Mouse (Mus musculus): Measurements from ENCODE around the gene Mtmr6.
"Not testable (repeated sequence)": the region's sequence is repeated elsewhere in the genome, so short reads cannot be mapped to it uniquely, and the experiment has no call there.

Gene Mtmr6

GRCm38 (mm10) chr14:60300224-60300991 is 35.4 kb downstream of the Mtmr6 start:
- DNase-seq, result no peak

- DNase-seq, result no peak
Observed at GRCm38 (mm10) chr14:60301024-60301423, 36.0 kb downstream of the Mtmr6 start.

GRCm38 (mm10) chr14:60302441-60302840 is 37.4 kb downstream of the Mtmr6 start:
- no peak for DNase-seq

DNA sequence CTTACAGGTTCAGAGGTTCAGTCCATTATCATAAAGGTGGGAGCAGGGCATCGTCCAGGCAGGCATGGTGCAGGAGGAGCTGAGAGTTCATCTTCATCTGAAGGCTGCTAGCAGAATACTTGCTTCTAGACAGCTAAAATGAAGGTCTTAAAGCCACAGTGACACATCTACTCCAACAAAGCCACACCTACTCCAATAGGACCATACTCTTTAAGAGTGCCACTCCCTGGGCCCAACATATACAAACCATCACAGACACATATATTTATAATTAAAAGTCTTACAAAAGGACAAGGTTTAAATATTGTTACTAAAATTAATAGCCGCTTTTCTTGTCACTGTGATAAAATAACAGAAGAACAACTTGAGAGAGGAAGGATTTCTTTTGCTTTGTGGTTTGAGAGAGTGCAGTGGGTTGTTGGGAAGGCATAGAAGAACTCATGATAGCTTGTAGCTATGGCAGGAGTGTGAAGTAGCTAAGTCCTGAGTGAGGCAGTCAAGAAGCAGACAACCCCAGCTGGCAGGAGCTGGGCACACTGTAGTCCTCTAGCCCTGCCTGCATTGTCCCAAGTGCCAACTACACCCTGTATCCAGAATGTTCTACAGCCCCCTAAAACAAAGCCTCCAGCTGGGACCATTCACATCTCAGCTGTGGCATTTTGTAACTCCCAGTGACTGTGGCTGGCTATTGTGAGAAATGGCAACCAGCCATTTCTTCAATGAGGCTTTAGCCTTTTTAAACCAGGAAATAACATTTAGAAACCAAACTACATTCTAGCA is 39.6 kb downstream of the Mtmr6 start:
- DNase-seq, result no peak

GRCm38 (mm10) chr14:60308113-60308512 is 43.1 kb downstream of the Mtmr6 start:
- no peak for DNase-seq

DNA sequence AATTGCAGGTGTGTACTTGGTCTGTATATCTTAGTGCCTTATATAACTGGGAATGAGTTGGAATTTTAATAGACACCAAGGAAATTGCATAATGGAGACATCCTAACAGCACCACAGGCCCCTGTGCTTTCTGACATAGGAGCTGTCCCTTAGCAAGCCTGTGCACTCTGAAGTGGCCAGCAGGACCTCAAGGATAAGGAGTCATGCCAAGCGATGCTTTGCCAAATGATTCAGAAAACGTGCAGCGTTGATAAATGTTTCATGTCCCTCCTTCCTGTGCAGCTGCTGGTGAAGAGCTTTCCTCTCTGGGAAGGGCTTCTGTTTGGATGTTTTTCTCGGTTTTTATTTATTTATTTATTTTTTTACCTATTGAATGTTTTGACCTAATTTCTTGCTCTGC is 45.7 kb downstream of the Mtmr6 start:
- no peak for DNase-seq

- no peak for DNase-seq
Observed at GRCm38 (mm10) chr14:60319231-60319630, 54.2 kb downstream of the Mtmr6 start.

DNA sequence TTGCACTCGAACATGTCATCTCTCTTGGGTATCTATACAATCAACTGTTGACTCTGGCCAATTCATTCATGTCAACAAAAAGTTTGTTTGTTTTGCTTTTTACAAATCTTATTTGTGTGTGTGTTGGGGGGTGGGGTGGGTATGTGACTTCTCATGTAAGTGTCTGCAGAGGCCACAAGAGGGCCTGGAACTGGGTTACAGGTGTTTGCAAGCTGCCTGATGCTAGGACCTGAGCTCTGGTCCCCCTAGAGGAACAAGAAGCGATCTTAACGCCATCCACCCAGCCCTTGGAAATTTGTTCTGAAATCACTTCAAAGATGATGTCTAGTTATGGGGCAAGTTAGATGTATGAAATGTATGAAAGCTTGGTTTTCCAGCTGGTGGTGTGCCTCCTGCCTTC is 55.8 kb downstream of the Mtmr6 start:
- DNase-seq, result no peak

DNA sequence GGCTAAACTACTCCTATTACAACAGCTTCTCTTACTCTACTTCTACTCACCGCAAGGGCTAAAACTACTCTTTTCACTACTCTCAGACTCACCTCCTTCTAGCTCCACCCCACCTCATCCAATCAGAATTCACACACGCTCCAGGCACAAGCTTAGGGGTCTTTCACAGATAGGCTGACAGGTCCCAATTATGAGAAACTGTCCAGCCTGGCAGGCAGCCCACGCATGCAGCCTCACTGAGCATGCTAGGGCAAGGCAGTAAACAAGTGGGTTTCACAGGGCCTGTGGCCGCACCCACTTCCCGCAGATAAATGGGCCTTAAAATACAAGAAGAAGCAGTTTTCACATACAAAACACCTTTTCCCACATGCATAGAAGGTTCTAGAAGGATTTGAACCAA is 75.0 kb downstream of the Mtmr6 start:
- DNase-seq, result not testable (repeated sequence)

DNA sequence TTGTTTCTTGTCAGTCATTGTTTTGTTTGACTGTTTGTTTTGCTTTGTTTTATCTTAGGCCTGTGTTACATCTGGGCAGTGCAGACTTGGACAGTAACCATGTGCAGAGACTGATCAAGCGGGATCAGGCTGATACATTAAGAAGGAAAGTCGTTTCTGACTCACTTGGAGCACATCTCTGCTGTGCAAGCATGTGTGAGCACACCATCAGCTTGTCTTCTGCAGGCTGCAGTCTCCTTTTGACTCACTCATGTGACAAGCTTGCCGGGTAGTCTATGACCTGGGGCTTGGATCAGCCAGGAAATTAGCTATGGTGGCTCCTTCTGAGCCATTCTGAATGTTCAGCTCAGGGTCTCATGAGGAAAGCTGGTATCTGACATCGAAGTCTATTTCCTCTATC is 75.5 kb downstream of the Mtmr6 start:
- no peak for DNase-seq

GRCm38 (mm10) chr14:60345326-60345876 is 80.4 kb downstream of the Mtmr6 start:
- no peak for DNase-seq
